12 mouse cellular contexts compared by ENCODE assay signal in genomic region chr17:88388441-88388951, GRCm38 (mm10). TPM values are rescaled to one million over a fixed set of nuclear protein-coding genes. Genes with fewer than 3 reads are reported as not detected.
DNase-seq lines count a peak whose midpoint lies in the region; ATAC-seq lines count a peak whose summit lies in the region.
"Had no signal": no experiment of that assay in that cellular context is flagged by ENCODE, and none has a peak within 500 bp of the region (broad histone marks: within the 10 kb centered on the region; RNA-seq: fewer than 3 reads in every experiment).

No protein-coding gene starts in this region.

- H3K9ac ChIP-seq in hindbrain, embryonic 13.5 days = no peak overlapping the region
- H3K9ac ChIP-seq: limb, embryonic 13.5 days had no signal

- no peaks in the 10 kb centered on the region for H3K4me1 ChIP-seq in hindbrain, embryonic 13.5 days (replicated peaks)
- H3K4me1 ChIP-seq: limb, embryonic 13.5 days had no signal

- H3K27me3 ChIP-seq in hindbrain, embryonic 13.5 days = no peaks in the 10 kb centered on the region
- H3K27me3 ChIP-seq: limb, embryonic 13.5 days had no signal

- peak; percentile 24 to 31 for DNase-seq in frontal cortex, postnatal 36 days (ENCODE audit: low spot score in 2 of 2)
- no peak for DNase-seq in frontal cortex, postnatal 10 days (ENCODE audit: low spot score in 2 of 2)
- DNase-seq in cerebellum, adult 8-10 months = peak; percentile 88
- DNase-seq in left cerebral cortex, postnatal 36 days (ENCODE audit: low spot score in 2 of 2) = peak; percentile 7 to 29
- no peak for DNase-seq in gastrocnemius, postnatal 36 days
- no peak for DNase-seq in urinary bladder, adult 2 months (ENCODE audit: low spot score)
- no peak for DNase-seq in thymus, postnatal 25 days
- DNase-seq: adrenal gland, postnatal 10 days; kidney, adult 18-20 months; lung, postnatal 14 days had no signal

- no peaks in the 10 kb centered on the region for H3K9me3 ChIP-seq in hindbrain, embryonic 13.5 days
- H3K9me3 ChIP-seq: limb, embryonic 13.5 days had no signal

- intact Hi-C loops in left cerebral cortex, postnatal 36 days (cut with DNase I) = no loop called here
- intact Hi-C loops in gastrocnemius, postnatal 36 days (cut with DNase I) = no loop called here

- no peak overlapping the region for H3K4me2 ChIP-seq in hindbrain, embryonic 13.5 days
- H3K4me2 ChIP-seq: limb, embryonic 13.5 days had no signal

- ATAC-seq in hindbrain, embryonic 13.5 days (ENCODE audit: low FRiP score) = peak; percentile 71; the same call in 1 of the 2 replicates

- H3K36me3 ChIP-seq in hindbrain, embryonic 13.5 days = no peaks in the 10 kb centered on the region
- H3K36me3 ChIP-seq: limb, embryonic 13.5 days had no signal

- no peak overlapping the region for H3K4me3 ChIP-seq in hindbrain, embryonic 13.5 days
- H3K4me3 ChIP-seq: limb, embryonic 13.5 days had no signal

- no peak overlapping the region for H3K27ac ChIP-seq in hindbrain, embryonic 13.5 days
- H3K27ac ChIP-seq: limb, embryonic 13.5 days had no signal

- 51% methylated on average over 15 of the region's 15 CpGs for WGBS in hindbrain, embryonic 13.5 days

RNA-seq across cellular contexts. Expression of gene Foxn2, which starts 52.0 kb away (rescaled TPM):
- polyA plus RNA-seq in hindbrain, embryonic 13.5 days (2015; fragmentation: Nextera tagmentation; extraction: Ambion mirVana) = 9.7 and 10.4 TPM in 2 replicates
- total RNA-seq in left cerebral cortex, postnatal 36 days (2021) = 10 to 100 TPM; 14.1 to 14.5 TPM
- 10 to 100 TPM in 1 of 2 experiments, 1 to 10 TPM in 1; 8.8 to 13.4 TPM for total RNA-seq in gastrocnemius, postnatal 36 days (2021)
- polyA plus RNA-seq in urinary bladder, adult 2 months (2012; rRNA removed) = 7.7 and 9.1 TPM in 2 replicates

Comparison
In these comparisons a context has a peak if more than half of its experiments do, and no peak if none do; other contexts are left out.
1. DNase-seq: peak in frontal cortex, postnatal 36 days (2 of 2), cerebellum, adult 8-10 months (single experiment) and left cerebral cortex, postnatal 36 days (2 of 2); none in frontal cortex, postnatal 10 days (0 of 2), gastrocnemius, postnatal 36 days (0 of 2), urinary bladder, adult 2 months (single experiment) and thymus, postnatal 25 days (single experiment).